Mouse (Mus musculus) heart, adult 2 months (tissue): Measurements from ENCODE around the gene Tor1a.

ENCODE experiments used
- CTCF ChIP-seq: fragments of 200-600 bp; IDR thresholded peaks from 2 replicates; pipeline ENCODE4 v1.8.1; 2022; ENCODE audit warnings: antibody characterized with exemption, mild to moderate bottlenecking, moderate library complexity
- EP300 ChIP-seq: fragments of 200-500 bp; IDR thresholded peaks from 2 replicates; pipeline ENCODE4 v1.6.1; 2011; ENCODE audit warnings: low read depth, low read length, control low read depth; ENCODE audit not compliant: insufficient read depth
- POLR2A ChIP-seq: fragments of 200-500 bp; IDR thresholded peaks from 2 replicates; pipeline ENCODE4 v1.6.1; 2011; ENCODE audit warnings: mild to moderate bottlenecking, low read depth, low read length, control low read depth; ENCODE audit not compliant: insufficient read depth

DNA sequence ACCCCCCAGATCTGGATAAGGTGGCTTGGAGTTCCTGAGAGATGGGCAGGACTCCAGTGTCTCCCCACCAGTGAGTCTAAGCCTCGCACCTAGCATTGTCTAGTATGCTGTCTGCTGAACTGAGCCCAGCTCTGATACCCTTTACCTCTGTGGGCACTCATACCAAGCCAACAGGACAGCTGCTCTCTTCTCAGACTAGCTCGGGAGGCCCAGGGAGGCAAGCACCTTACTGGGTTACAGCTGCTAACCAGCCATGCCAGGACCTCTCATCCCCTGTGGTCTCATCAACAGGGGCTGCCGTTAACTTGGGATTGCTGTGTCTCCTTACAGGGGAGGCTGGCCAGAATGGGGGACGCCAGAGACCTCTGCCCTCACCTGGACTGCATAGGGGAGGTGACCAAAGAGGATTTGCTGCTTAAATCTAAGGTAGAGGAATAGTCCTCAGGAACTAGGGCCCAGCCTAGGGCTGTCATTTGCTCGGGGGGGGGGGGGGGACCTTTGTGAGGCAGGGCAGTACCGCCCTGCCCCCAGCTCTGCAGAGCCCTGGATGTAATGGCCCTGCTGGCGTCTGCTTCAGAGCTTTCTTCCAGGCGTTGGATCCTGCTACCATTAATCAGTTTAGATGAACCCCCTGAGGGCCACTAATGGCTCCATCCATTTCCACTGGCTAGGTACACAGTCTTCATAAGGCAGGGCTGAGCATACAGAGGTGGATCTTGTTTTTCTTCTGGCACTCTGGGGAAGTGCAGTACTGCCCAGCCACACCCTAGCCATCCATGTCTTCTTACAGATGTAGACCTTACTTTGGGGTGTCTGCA, 30.9 kb upstream of the Tor1a start:
- TF ChIP-seq CTCF = no peak
- TF ChIP-seq EP300 = no peak
- TF ChIP-seq POLR2A = no peak
